Mouse (Mus musculus): ENCODE results near the gene Car8. TPM values are rescaled to one million over a fixed set of nuclear protein-coding genes. Genes with fewer than 3 reads are reported as not detected.

The Car8 gene
- polyA plus RNA-seq (2015; fragmentation: Nextera tagmentation; extraction: Ambion mirVana): 0.81 and 0.96 TPM in 2 replicates

DNA sequence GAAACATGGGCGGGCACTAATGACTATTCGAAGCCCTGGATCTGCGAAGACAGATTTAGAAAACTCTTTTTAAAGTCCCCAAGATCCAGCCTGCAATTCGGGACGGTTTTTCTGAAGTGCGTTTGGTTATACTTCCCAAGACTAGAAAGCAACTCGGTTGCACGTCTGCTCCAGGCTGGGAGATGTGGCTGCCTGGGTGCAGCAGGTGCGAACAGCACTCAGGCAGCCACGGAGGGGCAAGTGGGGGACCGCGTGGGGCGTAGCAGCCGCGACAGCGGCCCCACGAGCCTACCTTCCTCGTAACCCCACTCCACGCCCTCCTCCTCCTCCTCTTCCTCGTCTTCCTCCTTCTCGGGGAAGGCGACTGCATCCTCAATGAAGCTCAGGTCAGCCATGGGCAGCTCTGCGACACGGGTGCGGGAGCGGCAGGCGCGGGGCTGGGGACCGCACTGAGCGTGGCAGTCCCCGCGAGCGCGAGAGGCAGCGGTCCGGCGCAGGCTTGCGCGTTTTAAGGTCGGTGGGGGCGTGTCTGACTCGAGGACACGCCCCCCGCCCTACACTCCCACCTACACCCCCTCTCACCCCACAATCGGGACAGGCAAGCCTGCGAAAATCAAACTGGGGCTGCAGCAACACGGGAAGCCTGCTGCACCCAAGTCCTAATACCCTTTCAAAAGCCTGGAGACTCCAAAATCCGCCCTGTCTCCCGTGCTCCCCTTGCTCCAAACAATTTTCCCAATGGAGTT lies at the start of gene Car8:
Car8 (minus strand) TSS at position 482 of the 746 bp plus-strand sequence.

All from spleen, postnatal 0 days (tissue).